Mouse (Mus musculus): ENCODE data around the gene Cux1.

Cux1 gene

DNA sequence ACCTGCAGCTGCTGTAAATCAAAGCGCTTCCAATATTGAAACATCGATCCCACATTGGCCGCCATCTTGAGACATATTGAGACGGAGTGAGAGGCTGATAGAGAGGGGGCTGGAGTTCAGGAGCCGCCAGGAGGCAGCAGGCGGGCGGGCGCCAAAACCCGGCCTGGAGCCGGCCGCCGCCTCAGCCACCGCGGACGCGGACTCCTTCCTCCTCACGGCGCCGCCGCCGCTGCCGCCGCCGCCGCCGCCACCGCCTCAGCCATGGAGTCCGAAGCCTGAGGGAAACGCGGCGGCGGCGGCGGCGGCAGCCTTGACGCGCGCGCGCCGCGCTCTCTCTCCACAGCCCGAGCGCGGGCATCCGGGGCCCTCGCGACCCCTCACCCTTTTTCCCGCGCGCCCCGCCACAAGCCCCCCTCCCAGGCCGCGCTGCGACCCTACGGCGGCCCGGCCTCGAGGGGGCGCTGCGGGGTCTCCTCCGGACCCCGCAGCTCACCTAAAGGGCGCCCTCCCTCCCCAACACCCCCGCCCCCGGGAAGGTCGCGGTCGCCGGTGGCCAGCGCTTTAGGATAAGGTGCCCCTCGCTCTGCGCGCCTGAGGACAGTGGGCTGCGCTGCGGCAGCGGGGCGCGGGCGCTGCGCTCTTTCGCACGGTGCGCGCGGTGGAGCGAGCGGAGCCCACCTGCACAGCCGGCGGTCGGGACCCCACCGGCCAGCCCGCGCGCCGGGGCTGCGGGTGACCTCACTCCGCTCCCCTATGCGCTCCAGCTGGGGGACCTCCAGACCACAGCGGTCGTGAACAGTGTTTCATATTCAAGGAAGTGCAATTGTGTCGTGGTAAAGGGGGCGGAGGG is at the start of gene Cux1:
Gene Cux1, minus strand, starts transcription at position 315 of the 850 bp plus-strand sequence.
- in situ Hi-C loops (cut with MboI, MseI) = loop anchor here (5.0 to 25.0 kb wide), 2 partner anchors 50 to 745 kb away; partner anchors contain the start of genes Srrt and Trip6

DNA sequence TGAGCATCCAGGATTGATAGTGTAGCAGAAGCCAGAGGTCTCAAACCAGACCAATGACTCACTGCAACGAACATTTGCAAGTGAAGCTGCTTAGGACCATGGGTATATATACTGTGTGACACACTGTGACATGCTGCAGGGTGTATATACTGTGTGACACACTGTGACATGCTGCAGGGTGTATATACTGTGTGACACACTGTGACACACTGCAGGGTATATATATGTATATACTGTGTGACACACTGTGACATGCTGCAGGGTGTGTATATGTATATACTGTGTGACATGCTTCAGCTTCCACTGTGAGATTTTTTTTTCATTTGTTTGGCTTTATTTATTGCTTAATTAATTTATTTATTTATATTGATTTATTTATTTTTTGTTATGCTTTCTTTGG is 45.1 kb upstream of the Cux1 start:
- in situ Hi-C loops (cut with MboI, MseI) = no loop called here

DNA sequence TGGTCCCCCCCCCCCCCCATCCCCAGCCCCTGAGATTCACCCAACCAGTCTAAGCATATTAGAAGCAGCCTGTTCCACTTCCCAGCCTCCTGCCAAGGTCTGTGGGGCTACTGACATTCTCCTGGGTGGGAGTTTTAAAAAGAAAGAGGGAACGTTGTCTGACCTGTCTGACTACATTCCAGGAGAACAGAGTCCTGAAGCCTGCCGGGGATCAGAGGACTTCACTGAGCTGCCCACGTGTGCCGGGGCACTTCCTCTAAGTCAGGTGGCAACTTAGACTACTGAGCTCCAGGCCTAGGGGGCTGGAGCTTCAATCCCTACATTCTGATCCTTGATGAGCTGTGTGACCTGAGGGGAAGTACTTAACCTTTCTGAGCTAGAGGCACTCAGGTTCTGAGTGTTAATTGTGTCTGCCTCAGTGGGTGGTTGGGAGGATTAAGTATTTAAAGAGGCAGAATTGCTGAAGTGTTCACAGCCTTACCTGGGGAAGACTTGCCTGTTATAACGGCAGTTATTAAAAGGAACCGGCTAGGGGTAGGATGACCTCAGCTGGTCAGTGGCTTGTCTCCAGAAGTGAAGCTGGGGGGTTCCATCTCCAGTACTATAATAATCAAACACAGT is 41.6 kb upstream of the Cux1 start:
- in situ Hi-C loops (cut with MboI, MseI) = no loop called here

DNA sequence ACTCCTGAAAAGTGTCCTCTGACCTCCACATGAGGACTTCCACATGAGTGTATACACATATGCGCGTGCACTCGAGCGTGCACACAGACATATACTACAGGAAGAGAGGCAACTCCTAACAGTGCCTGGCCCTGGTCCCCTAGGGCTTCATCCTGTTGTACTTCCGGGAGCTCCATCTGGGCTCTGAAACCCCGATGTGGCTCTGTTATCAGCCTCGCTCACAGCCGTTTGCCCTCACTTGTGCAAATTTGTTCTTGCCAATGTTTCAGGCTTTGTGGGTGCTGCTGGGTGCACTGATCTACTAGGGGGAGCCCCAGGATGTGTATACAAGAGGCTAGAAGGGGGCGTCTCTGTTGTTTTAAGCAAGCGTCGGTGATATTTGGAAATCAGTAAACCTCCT is 37.9 kb upstream of the Cux1 start:
- in situ Hi-C loops (cut with MboI, MseI) = no loop called here

DNA sequence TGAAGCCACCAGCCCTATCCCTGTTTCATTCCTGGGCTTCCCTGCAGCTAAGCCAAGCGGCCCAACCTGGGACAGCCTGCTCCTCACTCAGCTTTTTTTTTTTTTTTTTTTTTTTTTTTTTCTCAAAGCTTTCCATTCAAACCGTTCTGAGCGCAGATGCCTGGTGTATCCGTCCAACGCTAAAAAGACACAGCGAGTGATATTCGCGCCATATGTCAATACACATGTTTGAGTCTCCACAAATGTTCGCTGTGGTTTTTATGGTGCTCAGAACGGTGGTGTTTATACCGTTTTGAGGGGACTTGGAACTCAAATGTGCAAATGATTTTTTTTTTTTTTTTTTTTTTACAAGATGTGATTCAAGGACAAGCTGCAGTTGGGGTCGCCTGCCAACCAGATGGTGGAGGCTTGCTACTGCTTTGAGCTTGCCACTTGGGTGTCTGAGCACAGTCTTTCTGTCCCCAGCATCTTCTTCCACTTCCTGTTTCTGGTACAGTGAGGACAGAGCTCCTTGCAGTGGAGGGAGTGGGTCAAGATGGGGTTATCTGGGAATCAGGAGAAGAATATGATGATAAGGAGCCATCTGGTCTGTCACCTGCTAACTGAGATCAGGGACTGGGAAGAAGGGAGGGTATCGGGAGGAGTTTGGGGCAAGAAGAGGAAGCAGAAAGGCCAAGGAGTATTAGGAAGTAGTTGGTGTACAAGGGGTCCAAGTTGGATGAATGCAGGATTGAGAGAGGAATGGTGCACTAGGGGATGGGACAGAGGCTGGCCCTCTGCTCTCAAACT is 36.1 kb upstream of the Cux1 start:
- in situ Hi-C loops (cut with MboI, MseI) = no loop called here

DNA sequence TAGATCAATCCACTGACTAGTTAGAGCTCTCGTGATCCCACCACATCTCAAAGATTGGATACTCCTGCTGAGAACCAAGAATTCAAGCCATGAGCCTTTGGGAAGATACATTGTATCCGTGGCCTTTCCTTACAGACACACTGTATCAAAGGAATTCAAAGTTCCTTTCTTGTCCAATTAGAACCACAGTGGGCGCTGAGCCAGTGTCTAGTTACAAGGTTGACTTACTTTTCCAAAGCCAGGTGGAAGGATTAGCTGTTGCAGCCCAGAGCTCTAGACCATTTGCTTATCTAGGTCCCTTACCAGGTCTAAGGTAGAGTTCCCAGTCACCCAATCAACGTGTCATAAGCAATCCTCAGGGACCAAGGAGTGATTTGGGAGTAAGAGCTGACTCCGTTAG is 33.2 kb upstream of the Cux1 start:
- in situ Hi-C loops (cut with MboI, MseI) = no loop called here

DNA sequence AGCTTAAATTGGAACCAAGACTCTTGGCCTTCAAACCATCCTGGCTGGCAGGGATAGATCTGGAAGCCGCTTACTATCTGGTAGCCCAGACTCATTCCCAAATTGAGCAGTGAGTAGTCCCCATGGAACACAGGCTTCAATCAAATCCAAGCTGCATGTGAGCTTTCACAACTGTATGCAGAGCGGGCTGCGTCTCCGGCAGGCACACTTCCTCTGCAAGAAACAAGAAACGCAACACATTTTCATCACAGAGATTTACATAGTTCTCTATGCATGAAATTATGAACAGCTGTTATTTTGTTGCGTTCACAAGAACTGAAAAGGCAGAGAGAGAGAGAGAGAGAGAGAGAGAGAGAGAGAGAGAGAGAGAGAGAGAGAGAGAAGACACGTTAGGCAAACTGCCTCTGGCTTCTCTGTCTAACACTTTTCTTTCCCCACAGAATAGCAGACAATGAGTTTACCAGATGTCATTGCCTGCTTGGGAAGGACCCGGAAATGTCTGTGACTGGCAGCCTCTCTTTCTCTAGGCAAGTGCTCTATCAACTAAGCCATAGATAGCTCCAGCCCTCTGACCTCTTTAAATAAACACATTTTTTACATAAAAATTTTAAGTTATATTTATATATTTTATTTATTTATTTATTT is 27.7 kb upstream of the Cux1 start:
- in situ Hi-C loops (cut with MboI, MseI) = no loop called here

DNA sequence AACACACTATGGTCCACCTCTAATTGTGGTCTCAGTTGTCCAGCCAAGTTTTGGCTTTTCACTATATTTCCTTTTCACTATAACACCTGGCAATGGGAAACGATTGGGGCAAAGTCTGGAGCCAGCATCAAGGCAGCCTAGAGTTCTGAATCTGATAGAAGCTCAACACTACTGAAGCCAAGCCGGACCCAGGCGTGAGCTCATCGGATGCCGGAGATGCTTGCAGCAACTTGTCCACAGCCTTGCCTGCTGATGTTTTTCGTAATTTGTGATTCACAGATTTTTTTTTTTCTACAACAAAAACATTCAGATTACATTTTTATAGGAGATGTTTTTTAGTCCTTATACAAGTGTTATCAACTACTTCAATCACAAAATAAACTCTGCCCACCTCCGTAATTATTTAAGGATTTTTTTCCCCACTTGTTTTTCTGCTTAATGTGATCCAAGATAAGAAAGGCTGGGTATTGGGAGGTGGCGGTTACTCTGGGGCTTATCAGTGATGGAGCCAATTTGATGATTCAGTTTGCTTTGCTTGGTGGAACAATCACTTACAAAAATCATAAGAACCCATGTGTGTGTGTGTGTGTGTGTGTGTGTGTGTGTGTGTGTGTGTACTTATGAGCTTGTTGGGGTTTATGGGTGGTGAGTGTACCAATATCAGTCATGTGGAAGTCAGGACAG is 24.7 kb upstream of the Cux1 start:
- in situ Hi-C loops (cut with MboI, MseI) = no loop called here

DNA sequence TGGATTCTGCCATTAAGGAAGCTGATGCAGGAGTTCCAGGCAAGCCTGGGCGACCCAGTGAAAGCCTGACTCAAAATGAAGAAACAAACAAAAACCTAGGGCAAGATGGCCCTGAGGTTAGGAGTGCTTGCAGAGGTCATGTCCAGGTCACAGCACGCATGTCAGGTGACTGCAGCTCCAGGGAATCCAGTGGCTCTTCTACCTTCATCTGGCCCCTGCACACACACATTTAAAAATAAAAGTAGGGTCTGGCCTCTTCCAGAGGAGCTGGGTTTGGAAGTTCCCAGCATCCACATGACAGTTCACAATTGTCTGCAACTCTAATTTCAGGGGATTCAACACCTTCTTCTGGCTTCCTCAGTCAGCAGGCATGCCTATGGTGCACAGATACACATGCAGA is 21.7 kb upstream of the Cux1 start:
- in situ Hi-C loops (cut with MboI, MseI) = no loop called here

DNA sequence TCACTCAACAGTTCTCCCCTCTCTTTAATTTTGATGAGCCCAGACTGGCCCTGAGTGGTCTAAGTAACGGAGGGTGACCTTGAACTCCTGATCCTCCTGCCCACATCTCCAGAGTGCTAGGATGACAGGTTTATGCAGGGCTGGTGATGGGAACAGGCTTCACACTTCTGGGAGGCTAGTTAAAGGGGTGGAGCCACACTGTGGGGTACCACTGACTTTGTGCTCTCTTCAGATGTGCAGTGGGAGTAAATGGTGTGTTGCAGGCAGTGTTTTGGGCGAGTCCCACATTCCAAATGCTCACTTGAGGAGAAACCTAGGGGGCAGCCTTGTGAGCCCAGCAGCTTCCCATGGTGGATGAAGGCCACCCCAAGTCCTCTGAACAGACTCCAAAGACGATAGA is 21.2 kb upstream of the Cux1 start:
- in situ Hi-C loops (cut with MboI, MseI) = no loop called here

DNA sequence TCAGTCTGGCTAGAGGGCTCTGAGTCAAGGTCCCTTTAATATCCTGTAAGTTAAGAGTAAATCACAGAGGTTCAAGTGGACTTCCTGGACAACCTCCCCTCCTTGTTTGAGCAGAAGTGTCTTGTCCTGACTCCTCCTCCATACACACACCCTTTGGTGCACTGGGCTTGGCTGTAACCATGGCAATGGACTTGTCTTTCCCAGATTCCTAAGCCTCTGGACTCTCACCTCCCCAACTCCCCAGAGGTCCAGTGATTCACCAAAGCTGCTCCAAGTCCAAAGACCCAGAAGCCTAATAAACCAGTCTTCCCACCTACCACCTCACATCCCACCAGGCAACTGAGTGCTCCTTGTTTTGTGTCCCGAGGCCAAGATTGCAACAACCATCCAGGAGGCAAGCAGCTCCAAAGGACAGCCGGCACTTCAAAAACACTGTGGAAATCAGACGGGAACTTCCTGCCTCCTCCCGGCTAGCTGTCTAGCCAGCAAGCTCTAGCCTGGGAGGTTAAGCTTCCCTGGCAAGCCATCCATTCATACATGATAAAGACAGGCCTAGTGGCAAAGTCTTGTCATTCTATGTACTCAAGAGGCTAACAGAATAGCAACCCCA is 17.5 kb upstream of the Cux1 start:
- in situ Hi-C loops (cut with MboI, MseI) = no loop called here

DNA sequence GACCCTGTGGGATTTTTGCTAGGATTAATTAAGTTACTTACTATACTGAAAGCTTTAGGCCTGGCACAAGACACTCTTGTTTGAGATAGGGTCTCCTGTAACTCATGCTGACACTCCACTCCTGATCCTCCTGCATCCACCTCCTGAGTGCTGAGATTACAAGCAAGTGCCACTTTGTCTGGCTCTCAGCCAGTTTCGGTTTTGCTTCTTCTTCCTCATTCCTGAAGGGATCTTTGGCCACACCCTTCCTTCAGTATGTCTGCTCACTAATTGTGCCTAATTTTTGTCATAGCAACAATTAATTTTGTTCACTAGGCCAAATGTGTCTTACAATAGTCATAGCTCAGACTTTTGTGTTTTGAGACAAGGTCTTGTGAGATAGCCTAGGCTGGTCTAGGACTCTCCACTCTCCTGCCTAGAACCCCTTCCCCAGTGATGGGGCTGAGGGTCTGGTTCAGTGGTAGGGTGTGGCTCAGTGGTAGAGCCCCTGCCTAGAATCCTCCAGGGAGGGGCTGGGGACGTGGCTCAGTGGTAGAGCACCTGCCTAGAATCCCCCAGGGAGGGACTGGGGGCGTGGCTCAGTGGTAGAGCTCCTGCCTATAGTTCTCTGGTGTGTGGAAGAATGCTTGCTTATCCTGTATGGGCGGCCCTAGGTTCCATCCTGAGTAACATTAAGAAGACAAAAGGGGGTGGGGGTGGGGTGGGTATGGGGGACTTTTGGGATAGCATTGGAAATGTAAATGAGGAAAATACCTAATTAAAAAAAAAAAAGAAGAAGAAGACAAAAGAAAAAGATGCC is 16.6 kb upstream of the Cux1 start:
- in situ Hi-C loops (cut with MboI, MseI) = no loop called here

DNA sequence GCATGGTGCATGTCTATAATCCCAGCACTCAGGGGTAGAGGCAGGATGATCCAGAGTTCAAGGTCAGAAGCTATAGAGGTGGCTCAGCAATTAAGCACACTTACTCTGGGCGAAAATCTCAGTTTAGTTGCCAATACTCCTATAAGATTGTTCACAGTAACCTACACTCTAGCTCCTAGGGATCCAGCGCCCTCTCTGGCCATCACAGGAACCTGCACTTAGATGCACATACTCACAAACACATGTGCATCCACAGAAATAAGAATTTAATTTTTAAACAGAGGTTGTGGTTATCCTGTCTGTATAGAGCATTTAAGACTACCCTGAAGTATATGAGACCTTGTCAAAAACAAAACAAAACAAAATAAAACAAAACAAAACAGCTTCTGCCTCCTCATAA is 16.0 kb upstream of the Cux1 start:
- in situ Hi-C loops (cut with MboI, MseI) = no loop called here

DNA sequence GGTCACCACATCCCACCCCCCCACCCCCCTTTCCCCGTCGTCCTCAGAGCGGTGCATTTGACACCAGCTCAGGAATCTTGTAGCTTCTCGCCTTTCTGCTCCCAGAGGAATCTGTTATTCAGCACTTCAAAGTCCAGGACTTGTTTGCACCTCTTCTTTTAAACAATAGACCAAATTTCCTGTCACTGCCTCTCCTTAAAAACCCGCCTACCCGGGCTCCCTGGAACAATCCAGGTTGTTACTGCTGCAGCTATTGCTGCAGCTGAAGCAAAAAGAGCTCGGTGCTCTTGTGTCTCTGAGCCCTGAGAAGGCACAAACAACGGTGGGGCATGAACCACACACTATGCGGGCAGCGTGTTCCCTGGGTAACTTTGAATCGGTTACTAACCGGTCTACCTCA is 14.9 kb upstream of the Cux1 start:
- in situ Hi-C loops (cut with MboI, MseI) = no loop called here

DNA sequence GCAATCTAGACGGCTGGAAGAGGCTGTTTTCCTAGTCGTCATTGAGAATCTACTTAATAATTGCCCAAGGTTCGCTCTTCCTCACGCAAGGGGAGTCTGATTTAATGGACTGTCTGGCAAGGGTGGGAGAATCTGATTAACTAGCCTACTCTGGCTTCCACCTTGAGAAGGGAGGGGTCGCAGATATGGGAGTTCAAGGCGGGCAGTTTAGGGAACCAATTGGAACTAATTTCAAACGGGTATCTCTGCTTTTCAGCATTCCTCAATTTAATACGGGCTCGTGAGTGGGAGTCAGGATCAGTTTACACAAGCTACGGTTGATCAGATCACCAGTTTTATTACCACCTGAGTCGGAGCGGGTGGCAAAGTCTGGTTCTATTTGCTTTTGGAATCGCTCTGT is 14.3 kb upstream of the Cux1 start:
- in situ Hi-C loops (cut with MboI, MseI) = no loop called here

DNA sequence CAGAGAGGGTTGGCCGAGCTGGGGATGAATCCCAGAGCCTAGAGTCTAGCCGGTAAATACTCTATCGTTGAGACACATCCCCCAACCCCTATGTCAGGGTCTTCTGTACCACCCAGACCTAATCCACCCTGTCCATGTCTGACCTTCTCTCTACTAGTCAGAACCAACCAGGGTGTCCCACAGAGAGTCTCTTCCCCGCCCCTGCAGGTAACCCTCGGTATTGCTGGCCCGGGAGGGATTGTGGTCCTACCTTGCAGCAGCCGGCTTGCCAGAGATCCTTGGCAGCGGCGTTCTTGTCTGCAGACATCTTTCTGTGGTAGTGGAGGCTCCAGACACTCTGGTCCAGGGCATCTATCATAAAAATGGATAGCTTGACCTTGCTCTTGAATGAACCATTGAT is 13.9 kb upstream of the Cux1 start:
- in situ Hi-C loops (cut with MboI, MseI) = no loop called here

DNA sequence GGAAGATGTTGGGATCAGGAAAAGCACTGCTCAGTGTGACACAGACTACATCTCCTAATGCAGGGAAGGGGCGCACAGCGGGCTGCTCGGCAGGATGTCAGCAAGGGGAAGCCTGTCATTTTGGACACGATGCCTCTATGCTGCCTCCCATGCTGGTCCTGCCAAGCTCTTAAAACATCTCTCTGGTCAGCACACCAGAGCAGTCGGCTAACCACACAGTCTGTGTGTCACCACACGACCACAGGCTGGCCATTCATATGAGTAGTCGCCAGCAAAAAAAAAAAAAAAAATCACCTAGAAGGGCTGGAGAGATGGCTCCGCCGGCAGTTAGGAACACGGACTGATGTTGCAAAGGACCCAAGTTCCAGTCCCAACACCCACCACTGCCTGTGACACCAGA is 10.9 kb upstream of the Cux1 start:
- in situ Hi-C loops (cut with MboI, MseI) = no loop called here

DNA sequence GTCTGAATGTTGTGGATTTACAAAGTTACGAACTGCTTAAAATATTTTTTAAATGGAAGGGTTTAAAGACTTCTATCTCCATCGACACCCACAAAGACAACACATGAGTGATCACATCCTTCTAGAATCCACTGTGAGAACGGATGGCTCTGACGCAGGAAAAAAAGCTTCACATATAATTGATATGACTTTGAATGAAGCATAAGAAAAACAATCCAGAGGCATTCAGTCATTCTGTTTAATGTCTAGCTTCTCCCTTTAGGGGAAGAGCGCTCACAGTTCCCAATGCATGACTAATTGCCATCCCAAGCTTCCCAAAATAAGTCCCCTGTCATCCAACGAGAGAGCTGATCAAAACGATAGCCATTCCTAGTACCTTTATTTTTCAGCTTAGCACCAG is 2.9 kb upstream of the Cux1 start:
- in situ Hi-C loops (cut with MboI, MseI) = loop anchor here (25.0 kb wide), 1 partner anchor 742 kb away; the partner anchor contains the start of genes Srrt and Trip6

DNA sequence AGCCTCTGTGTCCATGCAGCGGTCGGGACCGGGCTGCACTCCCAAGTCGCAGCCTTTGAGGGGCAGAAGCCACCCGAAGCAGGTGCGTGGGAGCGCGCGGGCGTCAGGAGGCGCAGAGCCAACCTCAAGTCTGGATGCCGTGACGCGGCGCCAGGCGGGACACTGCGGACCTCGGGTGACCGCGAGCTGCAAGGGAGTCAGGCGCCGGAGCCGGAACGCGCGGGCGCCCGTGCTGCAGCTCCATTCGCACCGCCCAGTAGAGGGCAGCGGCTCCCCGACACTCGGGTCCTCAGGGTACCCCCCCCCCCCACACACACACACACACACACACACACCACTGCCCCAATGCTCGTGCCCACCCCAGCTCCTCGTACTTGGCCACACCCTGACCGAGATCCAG is 1.5 kb upstream of the Cux1 start:
- in situ Hi-C loops (cut with MboI, MseI) = loop anchor here (5.0 to 25.0 kb wide), 2 partner anchors 49 to 744 kb away; partner anchors contain the start of genes Srrt and Trip6

Data from T-helper 2 cell (primary cell).